Mouse (Mus musculus) CH12.LX (cell line): ENCODE data around the gene Rfesd. TPM values are rescaled to one million over a fixed set of nuclear protein-coding genes. Genes with fewer than 3 reads are reported as not detected.

Experiments used
- DNase-seq: peaks from one replicate; pipeline ENCODE4 v3.0.0-alpha.2; 2013; ENCODE audit errors: extremely low read depth
- H3K27ac ChIP-seq: 2 replicates; pipeline ENCODE4 v1.5.1; 2012; ENCODE audit warnings: low read depth, mild to moderate bottlenecking, control low read depth, moderate library complexity; ENCODE audit not compliant: insufficient read depth
- H3K27me3 ChIP-seq: replicated peaks from 2 replicates; pipeline ENCODE3; 2012; ENCODE audit warnings: inconsistent platforms
- H3K36me3 ChIP-seq, 2 experiments: replicated peaks in 1 of 2; 2 replicates each; pipeline versions ENCODE3 to v1.6.1; 2012; ENCODE audit warnings: inconsistent platforms in 1 of 2, low read length in 1 of 2, mild to moderate bottlenecking in 1 of 2, mixed read lengths in 1 of 2, moderate library complexity in 1 of 2; ENCODE audit not compliant: control insufficient read depth in 1 of 2, insufficient read depth in 1 of 2
- H3K4me1 ChIP-seq, 2 experiments: 2 replicates each; pipeline ENCODE4 v1.6.1; 2012; ENCODE audit warnings: inconsistent platforms in 1 of 2, moderate library complexity in 1 of 2; ENCODE audit not compliant: insufficient read depth in 2 of 2, control insufficient read depth in 1 of 2
- H3K4me2 ChIP-seq: 2 replicates; pipeline ENCODE4 v1.6.1; 2012; ENCODE audit warnings: low read depth, mild to moderate bottlenecking, control low read depth; ENCODE audit not compliant: poor library complexity, insufficient read depth, severe bottlenecking
- H3K4me3 ChIP-seq, 3 experiments: fragments of 150-350 bp in 1 of 3; sonication (generic) in 1 of 3; replicated peaks in 1 of 3; 2 replicates each; pipeline versions ENCODE3 to v1.5.1; 2011 to 2012; ENCODE audit warnings: low read depth in 2 of 3, low read length in 2 of 3, mild to moderate bottlenecking in 2 of 3, moderate library complexity in 2 of 3, control low read depth in 1 of 3, improper control_type of control experiment in 1 of 3, inconsistent platforms in 1 of 3, mixed read lengths in 1 of 3; ENCODE audit not compliant: poor library complexity in 1 of 3
- H3K79me2 ChIP-seq: replicated peaks from 2 replicates; pipeline ENCODE4 v1.6.1; 2012; ENCODE audit warnings: mild to moderate bottlenecking, moderate library complexity; ENCODE audit not compliant: control insufficient read depth, poor library complexity, insufficient read depth, severe bottlenecking; ENCODE audit errors: extremely low read depth
- H3K9ac ChIP-seq: 2 replicates; pipeline ENCODE4 v1.6.1; 2012; ENCODE audit warnings: low read depth, mild to moderate bottlenecking, control low read depth, moderate library complexity; ENCODE audit not compliant: insufficient read depth
- H3K9me3 ChIP-seq: replicated peaks from 2 replicates; pipeline ENCODE3; 2012; ENCODE audit warnings: low read length, inconsistent platforms, mixed read lengths
- BHLHE40 ChIP-seq: IDR thresholded peaks from 2 replicates; pipeline ENCODE4 v1.6.1; 2011; ENCODE audit warnings: mild to moderate bottlenecking, low read depth, low read length, improper control_type of control experiment
- CHD1 ChIP-seq: IDR thresholded peaks from 2 replicates; pipeline ENCODE4 v1.6.1; 2012; ENCODE audit warnings: low read depth, low read length, improper control_type of control experiment, inconsistent platforms
- CTCF ChIP-seq, 2 experiments: IDR thresholded peaks in 1 of 2; conservative IDR thresholded peaks in 1 of 2; 2 replicates each; pipeline ENCODE4 v1.5.1; 2011 to 2012; ENCODE audit warnings: low read depth in 2 of 2, low read length in 2 of 2, improper control_type of control experiment in 1 of 2, inconsistent platforms in 1 of 2, mild to moderate bottlenecking in 1 of 2, moderate library complexity in 1 of 2
- EP300 ChIP-seq: IDR thresholded peaks from 2 replicates; pipeline ENCODE4 v1.6.1; 2011; ENCODE audit warnings: low read length, improper control_type of control experiment
- ETS1 ChIP-seq: conservative IDR thresholded peaks from 2 replicates; pipeline ENCODE4 v1.6.1; 2012; ENCODE audit warnings: low read depth, mild to moderate bottlenecking, inconsistent platforms, low read length, improper control_type of control experiment, moderate library complexity
- IRF4 ChIP-seq: IDR thresholded peaks from 2 replicates; pipeline ENCODE4 v1.6.1; 2014; ENCODE audit warnings: low read depth, mild to moderate bottlenecking, inconsistent platforms, low read length, improper control_type of control experiment
- JUND ChIP-seq: conservative IDR thresholded peaks from 2 replicates; pipeline ENCODE4 v1.6.1; 2011; ENCODE audit warnings: low read depth, low read length, improper control_type of control experiment
- MAFK ChIP-seq: IDR thresholded peaks from 2 replicates; pipeline ENCODE4 v1.6.1; 2011; ENCODE audit warnings: low read length, improper control_type of control experiment; ENCODE audit not compliant: insufficient replicate concordance
- MAX ChIP-seq: IDR thresholded peaks from 2 replicates; pipeline ENCODE4 v1.6.1; 2011; ENCODE audit warnings: low read length, improper control_type of control experiment
- MAZ ChIP-seq: IDR thresholded peaks from 2 replicates; pipeline ENCODE4 v1.6.1; 2012; ENCODE audit warnings: low read depth, mild to moderate bottlenecking, inconsistent platforms, low read length, improper control_type of control experiment, moderate library complexity
- MEF2A ChIP-seq: IDR thresholded peaks from 2 replicates; pipeline ENCODE4 v1.6.1; 2014; ENCODE audit warnings: low read depth, mild to moderate bottlenecking, inconsistent platforms, low read length, improper control_type of control experiment, borderline replicate concordance
- PAX5 ChIP-seq: IDR thresholded peaks from 2 replicates; pipeline ENCODE4 v1.6.1; 2012; ENCODE audit warnings: low read length, inconsistent platforms, mixed read lengths
- POLR2AphosphoS2 ChIP-seq: IDR thresholded peaks from 2 replicates; pipeline ENCODE4 v1.6.1; 2011; ENCODE audit warnings: low read depth, low read length, improper control_type of control experiment
- RAD21 ChIP-seq: IDR thresholded peaks from 2 replicates; pipeline ENCODE4 v1.6.1; 2011; ENCODE audit warnings: low read depth, mild to moderate bottlenecking, low read length, improper control_type of control experiment, moderate library complexity
- SIN3A ChIP-seq: IDR thresholded peaks from 2 replicates; pipeline ENCODE4 v1.6.1; 2012; ENCODE audit warnings: low read length, improper control_type of control experiment, inconsistent platforms
- SMC3 ChIP-seq: IDR thresholded peaks from 2 replicates; pipeline ENCODE4 v1.6.1; 2011; ENCODE audit warnings: low read depth, low read length, improper control_type of control experiment
- TBP ChIP-seq: conservative IDR thresholded peaks from 2 replicates; pipeline ENCODE4 v1.6.1; 2011; ENCODE audit warnings: low read depth, low read length, improper control_type of control experiment
- TCF12 ChIP-seq: IDR thresholded peaks from 2 replicates; pipeline ENCODE4 v1.6.1; 2014; ENCODE audit warnings: low read depth, mild to moderate bottlenecking, inconsistent platforms, low read length, improper control_type of control experiment
- USF1 ChIP-seq: IDR thresholded peaks from 2 replicates; pipeline ENCODE4 v1.6.1; 2014; ENCODE audit warnings: low read depth, mild to moderate bottlenecking, inconsistent platforms, low read length, improper control_type of control experiment
- ZKSCAN1 ChIP-seq: IDR thresholded peaks from 2 replicates; pipeline ENCODE4 v1.6.1; 2012; ENCODE audit warnings: low read depth, inconsistent platforms, low read length, improper control_type of control experiment, borderline replicate concordance
- ZNF384 ChIP-seq: IDR thresholded peaks from 2 replicates; pipeline ENCODE4 v1.6.1; 2012; ENCODE audit warnings: low read depth, low read length, improper control_type of control experiment, inconsistent platforms
- dilution Hi-C: fragments of 300-500 bp; cut with MboI; formaldehyde crosslinking; loops from 2 replicates; pipeline ENCODE4 v1.14.3; 2020; ENCODE audit warnings: low sequenced_read_pairs; ENCODE audit not compliant: extremely low pct_unique_long_range_greater_than_20kb, extremely low pct_ligation_motif_present
- in situ Hi-C: fragments of 300-500 bp; cut with MboI; formaldehyde crosslinking; loops from 3 replicates; pipeline ENCODE4 v1.14.3; 2019; ENCODE audit warnings: low sequenced_read_pairs, low pct_ligation_motif_present, low pct_unique_long_range_greater_than_20kb, mixed read lengths
- polyA plus RNA-seq: library from polyadenylated mRNA; unstranded; fragments of >175 nt; gene quantifications from 2 replicates; pipeline ENCODE4 v1.2.1, GENCODE M21; 2012; ENCODE audit warnings: low read depth; ENCODE audit not compliant: insufficient read length
- total RNA-seq, 2 experiments: library from RNA; depleted of rRNA; stranded (reverse); fragments of 300-350 nt in 1 of 2; fragments of >200 nt in 1 of 2; gene quantifications; 2 replicates each; pipeline ENCODE4 v1.2.3; 2012 to 2014

Rfesd gene
- total and polyA plus RNA-seq, 3 experiments: 7.8 to 15.9 (median 9.7) TPM

GRCm38 (mm10) chr13:76042455-76042854, 23.9 kb upstream of the Rfesd start:
- H3K4me3 ChIP-seq: no peak overlapping the region
- H3K4me1 ChIP-seq: no peaks in the 10 kb centered on the region
- H3K9ac ChIP-seq: no peak overlapping the region
- H3K4me2 ChIP-seq: no peak overlapping the region
- no peaks in the 10 kb centered on the region for H3K9me3 ChIP-seq
- H3K79me2 ChIP-seq: no peaks in the 10 kb centered on the region
- no peaks in the 10 kb centered on the region for H3K27me3 ChIP-seq
- H3K36me3 ChIP-seq: no peaks in the 10 kb centered on the region
- no peak overlapping the region for H3K27ac ChIP-seq
- dilution Hi-C loops: no loop called here
- in situ Hi-C loops: no loop called here
- TF ChIP-seq MAX: no peak
- TF ChIP-seq POLR2AphosphoS2: no peak
- TF ChIP-seq USF1: no peak
- no peak for TF ChIP-seq MAZ
- no peak for TF ChIP-seq ZKSCAN1
- no peak for TF ChIP-seq MEF2A
- no peak for TF ChIP-seq ETS1
- no peak for TF ChIP-seq IRF4
- no peak for TF ChIP-seq RAD21
- TF ChIP-seq, all 38 proteins: peak for 0
- no peak for DNase-seq

- TF ChIP-seq USF1: no peak
- no peak for TF ChIP-seq TBP
- DNase-seq: no peak
- H3K27me3 ChIP-seq: no peaks in the 10 kb centered on the region
- peaks cover 0 to 12% of the 10 kb centered on the region in 2 experiments; a peak in 2 of 4 replicates for H3K4me1 ChIP-seq
- no peaks in the 10 kb centered on the region for H3K9me3 ChIP-seq
- H3K9ac ChIP-seq: no peak overlapping the region
- H3K4me2 ChIP-seq: no peak overlapping the region
- dilution Hi-C loops (no loop called here), in situ Hi-C loops (loop anchor here (10.0 kb wide), 1 partner anchor 800 kb away; no protein-coding TSS in a partner anchor)
- no peaks in the 10 kb centered on the region for H3K36me3 ChIP-seq
- no peaks in the 10 kb centered on the region for H3K79me2 ChIP-seq
- H3K27ac ChIP-seq: no peak overlapping the region
- no peak overlapping the region for H3K4me3 ChIP-seq
These were observed 6.1 kb upstream of the Rfesd start for GRCm38 (mm10) chr13:76024588-76024987.

GRCm38 (mm10) chr13:76021782-76022181, 3.3 kb upstream of the Rfesd start:
- H3K4me1 ChIP-seq: peaks cover 0 to 12% of the 10 kb centered on the region in 2 experiments; a peak in 2 of 4 replicates
- peaks cover 2% of the 10 kb centered on the region; the same call in 1 of the 2 replicates for H3K79me2 ChIP-seq
- TF ChIP-seq TCF12 (no peak), POLR2AphosphoS2 (no peak), MAFK (0 out of 2 replicates have a peak, but pooled peaks have one; percentile 24), JUND (0 out of 2 replicates have a peak, but pooled peaks have one; percentile 9), CHD1 (no peak), EP300 (peak; percentile 63; the same call in 1 of the 2 replicates), CTCF (conservative IDR thresholded peaks at IDR 0.05 in 1 of 2, IDR thresholded peaks at IDR 0.05 in 1 of 2; ENCODE audit: low read depth in 2 of 2, low read length in 2 of 2) (peak in 1 of 2 experiments; percentile 78; a peak in 2 of 4 replicates), PAX5 (no peak), TBP (no peak), ZNF384 (peak; percentile 96), BHLHE40 (0 out of 2 replicates have a peak, but pooled peaks have one; percentile 10), MEF2A (0 out of 2 replicates have a peak, but pooled peaks have one; percentile 33), RAD21 (peak; percentile 82), SIN3A (peak; percentile 57; the same call in 1 of the 2 replicates), MAZ (no peak), SMC3 (peak; percentile 55)
- dilution Hi-C loops (no loop called here), in situ Hi-C loops (loop anchor here (10.0 kb wide), 1 partner anchor 797 kb away; no protein-coding TSS in a partner anchor)
- no peaks in the 10 kb centered on the region for H3K27me3 ChIP-seq
- no peak overlapping the region for H3K9ac ChIP-seq
- H3K36me3 ChIP-seq: no peaks in the 10 kb centered on the region
- no peak overlapping the region for H3K27ac ChIP-seq
- no peaks in the 10 kb centered on the region for H3K9me3 ChIP-seq
- no peak overlapping the region for H3K4me3 ChIP-seq
- no peak overlapping the region for H3K4me2 ChIP-seq
- DNase-seq: peak; percentile 40
